In genomic region chr4:88019645-88020044, GRCm38 (mm10) we compare ENCODE assay signal across 31 mouse cellular contexts.
"Had no signal": no experiment of that assay in that cellular context is flagged by ENCODE, and none has a peak within 500 bp of the region (broad histone marks: within the 10 kb centered on the region; RNA-seq: fewer than 3 reads in every experiment).

No protein-coding gene starts in this region.

- ATAC-seq: liver, embryonic 12.5 days; liver, postnatal 0 days; lung, postnatal 0 days; midbrain, embryonic 16.5 days had no signal

- H3K4me3 ChIP-seq: limb, embryonic 10.5 days; limb, embryonic 12.5 days; limb, embryonic 13.5 days; limb, embryonic 15.5 days; liver, embryonic 12.5 days; liver, embryonic 13.5 days; liver, embryonic 15.5 days; lung, embryonic 15.5 days; megakaryocyte, embryonic 14.5 days; midbrain, embryonic 10.5 days; midbrain, embryonic 12.5 days; midbrain, embryonic 13.5 days; midbrain, embryonic 15.5 days; myocyte had no signal

- H3K27ac ChIP-seq: limb, embryonic 10.5 days; limb, embryonic 12.5 days; limb, embryonic 13.5 days; limb, embryonic 15.5 days; liver, embryonic 12.5 days; liver, embryonic 13.5 days; liver, embryonic 14.5 days; liver, embryonic 15.5 days; lung, embryonic 15.5 days; macrophage; midbrain, embryonic 10.5 days; midbrain, embryonic 12.5 days; midbrain, embryonic 13.5 days; midbrain, embryonic 15.5 days had no signal

- DNase-seq: left cerebral cortex, postnatal 4 days; liver; liver, embryonic 13.5 days; liver, postnatal 0 days; lung, adult 18-20 months; lung, adult 2 months; lung, embryonic 14.5 days; lung, postnatal 10 days; lung, postnatal 14 days; lung, postnatal 36 days; lung, postnatal 4 days; midbrain, embryonic 14.5 days had no signal

- H3K9ac ChIP-seq: limb, embryonic 12.5 days; limb, embryonic 13.5 days; limb, embryonic 15.5 days; liver, embryonic 12.5 days; liver, embryonic 13.5 days; liver, embryonic 14.5 days; liver, embryonic 15.5 days; liver, postnatal 0 days; lung, embryonic 14.5 days; lung, embryonic 15.5 days; midbrain, embryonic 12.5 days; midbrain, embryonic 13.5 days; midbrain, embryonic 15.5 days had no signal

- H3K36me3 ChIP-seq: limb, embryonic 15.5 days; liver, embryonic 12.5 days; liver, embryonic 13.5 days; liver, embryonic 15.5 days; lung, embryonic 15.5 days; midbrain, embryonic 15.5 days had no signal

- H3K9me3 ChIP-seq: limb, embryonic 10.5 days; limb, embryonic 12.5 days; limb, embryonic 13.5 days; limb, embryonic 15.5 days; liver, embryonic 12.5 days; liver, embryonic 13.5 days; liver, embryonic 15.5 days; lung, embryonic 15.5 days; megakaryocyte, embryonic 14.5 days; midbrain, embryonic 10.5 days; midbrain, embryonic 12.5 days; midbrain, embryonic 13.5 days; midbrain, embryonic 15.5 days had no signal

- H3K4me2 ChIP-seq: limb, embryonic 12.5 days; limb, embryonic 13.5 days; limb, embryonic 15.5 days; liver, embryonic 11.5 days; liver, embryonic 12.5 days; liver, embryonic 13.5 days; liver, embryonic 15.5 days; lung, embryonic 14.5 days; lung, embryonic 15.5 days; midbrain, embryonic 11.5 days; midbrain, embryonic 12.5 days; midbrain, embryonic 13.5 days; midbrain, embryonic 15.5 days had no signal

- H3K27me3 ChIP-seq: limb, embryonic 12.5 days; limb, embryonic 13.5 days; limb, embryonic 15.5 days; liver, embryonic 12.5 days; liver, embryonic 13.5 days; liver, embryonic 15.5 days; lung, embryonic 15.5 days; megakaryocyte, embryonic 14.5 days; midbrain, embryonic 12.5 days; midbrain, embryonic 13.5 days; midbrain, embryonic 15.5 days had no signal

- H3K4me1 ChIP-seq: liver, embryonic 15.5 days had no signal
